Mouse (Mus musculus) liver, embryonic 13.5 days (tissue): Measurements from ENCODE around the gene Pank4. TPM values are rescaled to one million over a fixed set of nuclear protein-coding genes. Genes with fewer than 3 reads are reported as not detected.

Source experiments
- ATAC-seq: fragments of 200-750 bp; cut with Nextera tagmentation; 2 replicates; pipeline ENCODE4 v1.8.0; 2017; ENCODE audit warnings: low read depth, mild to moderate bottlenecking, moderate number of reproducible peaks, moderate library complexity
- DNase-seq: peaks from one replicate; pipeline ENCODE4 v3.0.0; 2022
- H3K27ac ChIP-seq: fragments of 300-500 bp; sonication (generic); 2 replicates; pipeline ENCODE4 v1.5.1; 2015; ENCODE audit warnings: moderate library complexity, mild to moderate bottlenecking, inconsistent platforms
- H3K27me3 ChIP-seq: fragments of 300-500 bp; sonication (generic); 2 replicates; pipeline ENCODE4 v1.6.1; 2015; ENCODE audit warnings: mild to moderate bottlenecking, inconsistent platforms
- H3K36me3 ChIP-seq: fragments of 300-500 bp; sonication (generic); 2 replicates; pipeline ENCODE4 v1.6.1; 2015; ENCODE audit warnings: mild to moderate bottlenecking, inconsistent platforms
- H3K4me1 ChIP-seq: fragments of 300-500 bp; sonication (generic); replicated peaks from 2 replicates; pipeline ENCODE4 v1.6.1; 2015; ENCODE audit warnings: inconsistent platforms
- H3K4me2 ChIP-seq: fragments of 300-500 bp; sonication (generic); 2 replicates; pipeline ENCODE4 v1.6.1; 2015; ENCODE audit warnings: inconsistent platforms, mild to moderate bottlenecking, moderate library complexity
- H3K4me3 ChIP-seq: fragments of 300-500 bp; sonication (generic); replicated peaks from 2 replicates; pipeline ENCODE4 v1.5.1; 2015; ENCODE audit warnings: mild to moderate bottlenecking, inconsistent platforms
- H3K9ac ChIP-seq: fragments of 300-500 bp; sonication (generic); 2 replicates; pipeline ENCODE4 v1.6.1; 2015; ENCODE audit warnings: mild to moderate bottlenecking, inconsistent platforms
- H3K9me3 ChIP-seq: fragments of 300-500 bp; sonication (generic); replicated peaks from 2 replicates; pipeline ENCODE4 v1.6.1; 2016; ENCODE audit warnings: inconsistent platforms
- WGBS: fragments of 180-500 bp; shearing (Covaris S2); methylation state at CpG from one replicate; pipeline ENCODE4 v1.1.7; 2015; ENCODE audit not compliant: insufficient replicate concordance; 5-methylcytosine and 5-hydroxymethylcytosine counted together
- polyA plus RNA-seq: library from polyadenylated mRNA; unstranded; fragments of >200 nt; fragmentation: Nextera tagmentation; extraction: Ambion mirVana; gene quantifications from 2 replicates; pipeline ENCODE4 v1.2.1, GENCODE M21; 2015

The Pank4 gene
- polyA plus RNA-seq, 1 experiment from 2014 or later, result 23.9 TPM

GRCm38 (mm10) chr4:154999379-154999778 lies 35.5 kb downstream of the Pank4 start:
- Histone ChIP-seq H3K27me3 (no peaks in the 10 kb centered on the region), H3K27ac (no peak overlapping the region), H3K4me2 (no peak overlapping the region), H3K36me3 (no peaks in the 10 kb centered on the region), H3K4me3 (no peak overlapping the region), H3K9me3 (no peaks in the 10 kb centered on the region), H3K9ac (no peak overlapping the region), H3K4me1 (no peaks in the 10 kb centered on the region)
- WGBS, result 34% methylated on average over 5 of the region's 5 CpGs
- DNase-seq (no peak), ATAC-seq (no peak)

- WGBS, result 71% methylated on average over 3 of the region's 3 CpGs
- Histone ChIP-seq H3K4me2 (no peak overlapping the region), H3K9ac (no peak overlapping the region), H3K4me3 (no peak overlapping the region), H3K27me3 (no peaks in the 10 kb centered on the region), H3K9me3 (no peaks in the 10 kb centered on the region), H3K36me3 (no peaks in the 10 kb centered on the region), H3K27ac (no peak overlapping the region), H3K4me1 (no peaks in the 10 kb centered on the region)
- ATAC-seq (no peak), DNase-seq (no peak)
These were observed 41.4 kb downstream of the Pank4 start for GRCm38 (mm10) chr4:155005278-155005677.

GRCm38 (mm10) chr4:155006296-155006695 lies 42.4 kb downstream of the Pank4 start:
- H3K27ac ChIP-seq, result no peak overlapping the region
- H3K9me3 ChIP-seq, result no peaks in the 10 kb centered on the region
- 0 out of 2 replicates have a peak, but pooled peaks cover 3% of the 10 kb centered on the region for H3K27me3 ChIP-seq
- H3K9ac ChIP-seq, result no peak overlapping the region
- H3K36me3 ChIP-seq, result no peaks in the 10 kb centered on the region
- ATAC-seq (no peak), DNase-seq (no peak)
- H3K4me3 ChIP-seq, result no peak overlapping the region
- H3K4me2 ChIP-seq, result no peak overlapping the region
- 56% methylated on average over 10 of the region's 10 CpGs for WGBS
- no peaks in the 10 kb centered on the region for H3K4me1 ChIP-seq

- H3K4me3 ChIP-seq, result no peak overlapping the region
- no peak overlapping the region for H3K4me2 ChIP-seq
- DNase-seq (no peak), ATAC-seq (no peak)
- H3K36me3 ChIP-seq, result no peaks in the 10 kb centered on the region
- no peak overlapping the region for H3K27ac ChIP-seq
- no peaks in the 10 kb centered on the region for H3K4me1 ChIP-seq
- 75% methylated on average over 3 of the region's 3 CpGs for WGBS
- 0 out of 2 replicates have a peak, but pooled peaks cover 3% of the 10 kb centered on the region for H3K27me3 ChIP-seq
- H3K9ac ChIP-seq, result no peak overlapping the region
- H3K9me3 ChIP-seq, result no peaks in the 10 kb centered on the region
These were observed 43.7 kb downstream of the Pank4 start for GRCm38 (mm10) chr4:155007641-155008040.

- DNase-seq (no peak), ATAC-seq (no peak)
- Histone ChIP-seq H3K9me3 (no peaks in the 10 kb centered on the region), H3K4me2 (no peak overlapping the region), H3K36me3 (no peaks in the 10 kb centered on the region), H3K27me3 (0 out of 2 replicates have a peak, but pooled peaks cover 3% of the 10 kb centered on the region), H3K4me3 (no peak overlapping the region), H3K4me1 (no peaks in the 10 kb centered on the region), H3K9ac (no peak overlapping the region), H3K27ac (no peak overlapping the region)
These were observed 44.2 kb downstream of the Pank4 start for GRCm38 (mm10) chr4:155008075-155008474.

- 53% methylated on average over 3 of the region's 3 CpGs for WGBS
- Histone ChIP-seq H3K4me3 (no peak overlapping the region), H3K27me3 (0 out of 2 replicates have a peak, but pooled peaks cover 9% of the 10 kb centered on the region), H3K36me3 (no peaks in the 10 kb centered on the region), H3K4me2 (no peak overlapping the region), H3K9ac (no peak overlapping the region), H3K27ac (no peak overlapping the region), H3K4me1 (no peaks in the 10 kb centered on the region), H3K9me3 (no peaks in the 10 kb centered on the region)
- ATAC-seq (no peak), DNase-seq (no peak)
These were observed 45.3 kb downstream of the Pank4 start for GRCm38 (mm10) chr4:155009216-155009615.

GRCm38 (mm10) chr4:155010870-155011269 lies 46.9 kb downstream of the Pank4 start:
- H3K9ac ChIP-seq, result no peak overlapping the region
- H3K4me1 ChIP-seq, result no peaks in the 10 kb centered on the region
- ATAC-seq (no peak), DNase-seq (no peak)
- H3K4me3 ChIP-seq, result no peak overlapping the region
- no peaks in the 10 kb centered on the region for H3K9me3 ChIP-seq
- WGBS, result 65% methylated on average over 5 of the region's 5 CpGs
- H3K36me3 ChIP-seq, result no peaks in the 10 kb centered on the region
- H3K27me3 ChIP-seq, result 0 out of 2 replicates have a peak, but pooled peaks cover 14% of the 10 kb centered on the region
- H3K4me2 ChIP-seq, result no peak overlapping the region
- H3K27ac ChIP-seq, result no peak overlapping the region

GRCm38 (mm10) chr4:155011312-155012025 lies 47.5 kb downstream of the Pank4 start:
- Histone ChIP-seq H3K4me2 (no peak overlapping the region), H3K36me3 (no peaks in the 10 kb centered on the region), H3K4me3 (no peak overlapping the region), H3K27me3 (0 out of 2 replicates have a peak, but pooled peaks cover 14% of the 10 kb centered on the region), H3K9ac (no peak overlapping the region), H3K9me3 (no peaks in the 10 kb centered on the region), H3K4me1 (no peaks in the 10 kb centered on the region), H3K27ac (no peak overlapping the region)
- DNase-seq (no peak), ATAC-seq (no peak)
- 55% methylated on average over 8 of the region's 8 CpGs for WGBS

GRCm38 (mm10) chr4:155012115-155012514 lies 48.2 kb downstream of the Pank4 start:
- DNase-seq (no peak), ATAC-seq (no peak)
- Histone ChIP-seq H3K27ac (no peak overlapping the region), H3K4me2 (no peak overlapping the region), H3K4me3 (no peak overlapping the region), H3K9ac (no peak overlapping the region), H3K36me3 (no peaks in the 10 kb centered on the region), H3K9me3 (no peaks in the 10 kb centered on the region), H3K27me3 (0 out of 2 replicates have a peak, but pooled peaks cover 14% of the 10 kb centered on the region), H3K4me1 (no peaks in the 10 kb centered on the region)
- 48% methylated on average over 2 of the region's 2 CpGs for WGBS

- Histone ChIP-seq H3K9me3 (no peaks in the 10 kb centered on the region), H3K27me3 (peaks cover 20% of the 10 kb centered on the region; the same call in 1 of the 2 replicates), H3K9ac (no peak overlapping the region), H3K36me3 (no peaks in the 10 kb centered on the region), H3K27ac (no peak overlapping the region), H3K4me1 (no peaks in the 10 kb centered on the region), H3K4me3 (no peak overlapping the region), H3K4me2 (no peak overlapping the region)
- ATAC-seq, result peak; percentile 33; the same call in 1 of the 2 replicates
- DNase-seq, result peak; percentile 47
- WGBS, result 4% methylated on average over 4 of the region's 4 CpGs
These were observed 48.9 kb downstream of the Pank4 start for GRCm38 (mm10) chr4:155012788-155013187.

GRCm38 (mm10) chr4:155014244-155014643 lies 50.3 kb downstream of the Pank4 start:
- no peak for DNase-seq

GRCm38 (mm10) chr4:155014791-155015190 lies 50.9 kb downstream of the Pank4 start:
- Histone ChIP-seq H3K9ac (no peak overlapping the region), H3K4me3 (no peak overlapping the region), H3K4me1 (peaks cover 7% of the 10 kb centered on the region; the same call in 1 of the 2 replicates), H3K27ac (no peak overlapping the region), H3K9me3 (no peaks in the 10 kb centered on the region), H3K36me3 (no peaks in the 10 kb centered on the region), H3K4me2 (no peak overlapping the region), H3K27me3 (peaks cover 30% of the 10 kb centered on the region)
- 61% methylated on average over 12 of the region's 12 CpGs for WGBS
- DNase-seq (no peak), ATAC-seq (no peak)

More at GRCm38 (mm10) chr4:155014244-155014643, 50.3 kb downstream of the Pank4 start:
- Histone ChIP-seq H3K9me3 (no peaks in the 10 kb centered on the region), H3K9ac (no peak overlapping the region), H3K36me3 (no peaks in the 10 kb centered on the region), H3K4me3 (no peak overlapping the region), H3K27ac (no peak overlapping the region), H3K4me1 (peaks cover 5% of the 10 kb centered on the region; the same call in 1 of the 2 replicates), H3K4me2 (no peak overlapping the region), H3K27me3 (peaks cover 30% of the 10 kb centered on the region)
- ATAC-seq, result no peak
- WGBS, result 67% methylated on average over 14 of the region's 14 CpGs
